Mouse (Mus musculus) liver, embryonic 14.5 days (tissue): ENCODE measurements around the gene Plekhm1. TPM values are rescaled to one million over a fixed set of nuclear protein-coding genes. Genes with fewer than 3 reads are reported as not detected.
A peak's percentile ranks its signal among the peaks of the same experiment; 100 is the strongest.

ENCODE experiments used
- ATAC-seq: fragments of 200-750 bp; cut with Nextera tagmentation; 2 replicates; pipeline ENCODE4 v1.8.0; 2017; ENCODE audit warnings: moderate number of reproducible peaks, mild to moderate bottlenecking, moderate library complexity; ENCODE audit not compliant: insufficient read depth
- DNase-seq, 3 experiments: peaks; one replicate each; pipeline ENCODE4 v3.0.0-alpha.2; 2012 to 2013; ENCODE audit warnings: low read depth in 3 of 3, low spot score in 3 of 3
- H3K27ac ChIP-seq: fragments of 300-500 bp; sonication (generic); 2 replicates; pipeline ENCODE4 v1.5.1; 2014; ENCODE audit warnings: moderate library complexity, mild to moderate bottlenecking, control low read depth, inconsistent platforms
- H3K27me3 ChIP-seq: fragments of 300-500 bp; sonication (generic); 2 replicates; pipeline ENCODE4 v1.6.1; 2014; ENCODE audit warnings: mild to moderate bottlenecking, low read length, moderate library complexity; ENCODE audit not compliant: control insufficient read depth, insufficient read depth
- H3K36me3 ChIP-seq: fragments of 300-500 bp; sonication (generic); replicated peaks from 2 replicates; pipeline ENCODE4 v1.6.1; 2014; ENCODE audit warnings: low read depth; ENCODE audit not compliant: control insufficient read depth, insufficient read depth
- H3K4me1 ChIP-seq, 2 experiments: fragments of 200-500 bp in 1 of 2; fragments of 300-500 bp in 1 of 2; sonication (generic) in 1 of 2; replicated peaks; 2 replicates each; pipeline ENCODE4 v1.6.1; 2012 to 2014; ENCODE audit warnings: antibody characterized with exemption in 1 of 2, inconsistent platforms in 1 of 2, low read length in 1 of 2; ENCODE audit not compliant: control insufficient read depth in 2 of 2, insufficient read depth in 2 of 2
- H3K4me2 ChIP-seq: fragments of 300-500 bp; sonication (generic); 2 replicates; pipeline ENCODE4 v1.6.1; 2014; ENCODE audit warnings: low read depth, mild to moderate bottlenecking, control low read depth, moderate library complexity
- H3K4me3 ChIP-seq, 2 experiments: fragments of 200-500 bp in 1 of 2; fragments of 300-500 bp in 1 of 2; sonication (generic) in 1 of 2; 2 replicates each; pipeline ENCODE4 v1.5.1; 2012 to 2014; ENCODE audit warnings: low read depth in 2 of 2, low read length in 2 of 2, mild to moderate bottlenecking in 2 of 2, control low read depth in 1 of 2, inconsistent platforms in 1 of 2, moderate library complexity in 1 of 2; ENCODE audit not compliant: insufficient read depth in 1 of 2
- H3K9ac ChIP-seq: fragments of 300-500 bp; sonication (generic); replicated peaks from 2 replicates; pipeline ENCODE4 v1.6.1; 2014; ENCODE audit warnings: mild to moderate bottlenecking, control low read depth, moderate library complexity
- H3K9me3 ChIP-seq: fragments of 300-500 bp; sonication (generic); 2 replicates; pipeline ENCODE4 v1.6.1; 2016; ENCODE audit warnings: low read length, mixed read lengths; ENCODE audit not compliant: control insufficient read depth
- CTCF ChIP-seq: IDR thresholded peaks from 2 replicates; pipeline ENCODE4 v1.5.1; 2016; ENCODE audit warnings: antibody characterized with exemption, low read depth, control low read depth
- EP300 ChIP-seq: IDR thresholded peaks from 2 replicates; pipeline ENCODE4 v1.6.1; 2016; ENCODE audit warnings: antibody characterized with exemption, low read depth
- WGBS: fragments of 180-500 bp; shearing (Covaris S2); extraction: QIAGEN DNeasy Blood & Tissue Kit; methylation state at CpG from one replicate; pipeline ENCODE4 v1.1.7; 2014; ENCODE audit not compliant: insufficient replicate concordance; 5-methylcytosine and 5-hydroxymethylcytosine counted together
- polyA plus RNA-seq, 2 experiments: library from polyadenylated mRNA; depleted of rRNA in 1 of 2; stranded (reverse) in 1 of 2; unstranded in 1 of 2; fragments of >200 nt; fragmentation: Nextera tagmentation in 1 of 2; extraction: Ambion mirVana in 1 of 2; gene quantifications; 2 replicates each; pipeline versions ENCODE4 v1.2.1 to v1.2.3; 2012 to 2014

Plekhm1 gene
- polyA plus RNA-seq, 2 experiments: 3.3 to 3.7 TPM

DNA sequence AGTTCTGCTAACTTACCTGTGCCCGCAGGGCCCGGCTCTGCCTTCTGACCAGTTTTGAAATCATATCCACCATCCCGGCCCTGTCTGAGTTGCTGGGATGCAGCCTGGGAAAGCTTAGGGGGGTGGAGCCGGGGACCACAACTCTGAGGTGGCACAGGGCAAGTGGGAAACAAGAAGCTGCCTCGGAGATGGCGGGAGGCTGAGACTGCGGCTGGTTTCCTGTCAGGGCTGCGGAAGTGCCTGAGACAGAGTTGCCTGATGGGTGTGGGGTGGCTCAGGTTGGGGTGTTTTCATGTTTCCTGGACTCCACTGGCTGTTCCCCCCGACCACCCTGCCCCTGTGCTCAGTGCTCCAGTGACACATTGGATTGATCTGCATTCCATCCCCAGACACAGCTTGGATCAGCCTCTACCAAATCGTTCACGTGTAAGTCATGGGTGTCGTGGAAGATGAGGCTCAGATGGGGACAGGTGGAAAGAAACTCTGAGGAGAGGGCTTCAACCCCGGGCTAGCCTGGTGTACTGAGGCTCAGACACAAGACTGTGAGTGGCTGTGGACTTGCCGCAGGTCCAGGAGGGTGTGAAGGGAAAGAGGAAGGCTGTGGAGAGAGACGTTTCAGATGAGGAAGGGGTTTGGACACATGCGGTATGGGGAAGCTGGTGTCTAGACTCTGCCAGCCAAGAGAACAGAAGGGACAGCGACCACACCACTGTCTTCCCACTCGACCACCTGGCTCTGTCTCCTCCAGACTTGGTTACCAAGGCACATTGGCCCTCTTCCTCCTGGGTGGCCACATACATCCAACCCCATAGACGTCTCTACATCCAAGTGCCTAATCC, 67.8 kb downstream of the Plekhm1 start:
- Histone ChIP-seq H3K4me2 (no peak overlapping the region), H3K27me3 (no peaks in the 10 kb centered on the region), H3K4me3 (no peak overlapping the region), H3K9ac (no peak overlapping the region), H3K36me3 (no peaks in the 10 kb centered on the region), H3K9me3 (no peaks in the 10 kb centered on the region; the same call in 1 of the 2 replicates), H3K4me1 (peaks cover 0 to 8% of the 10 kb centered on the region in 2 experiments; a peak in 3 of 4 replicates), H3K27ac (no peak overlapping the region)
- WGBS: 24% methylated on average over 19 of the region's 19 CpGs
- peak; percentile 27; the same call in 1 of the 2 replicates for ATAC-seq
- no peak for DNase-seq
- TF ChIP-seq EP300 (no peak), CTCF (no peak)

DNA sequence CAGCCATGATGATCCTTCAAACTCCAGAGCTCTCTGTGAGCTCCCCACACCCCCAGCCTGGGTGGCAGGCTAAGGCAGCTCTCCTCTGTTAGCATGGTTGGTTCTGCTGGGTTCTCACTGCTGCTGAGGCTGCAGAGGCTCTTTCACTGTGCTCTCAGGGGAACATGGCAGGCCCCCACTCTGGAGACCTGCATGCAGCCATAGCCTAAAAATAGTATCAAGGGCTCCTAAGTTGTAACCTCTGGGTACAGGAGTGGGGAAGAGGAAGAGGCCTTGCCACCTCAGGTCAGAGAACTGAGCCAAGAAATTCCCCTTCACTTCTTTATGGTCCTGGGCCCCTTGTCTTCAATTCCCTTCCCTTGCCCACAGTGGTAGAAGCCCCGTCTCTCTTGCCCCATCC, 68.6 kb downstream of the Plekhm1 start:
- no peaks in the 10 kb centered on the region for H3K36me3 ChIP-seq
- H3K9ac ChIP-seq: no peak overlapping the region
- ATAC-seq (no peak), DNase-seq (no peak)
- no peaks in the 10 kb centered on the region for H3K27me3 ChIP-seq
- H3K4me2 ChIP-seq: peak overlapping the region; percentile 1; the same call in 1 of the 2 replicates
- TF ChIP-seq EP300: no peak
- no peak for TF ChIP-seq CTCF
- H3K27ac ChIP-seq: no peak overlapping the region
- H3K4me1 ChIP-seq: peaks cover 0 to 8% of the 10 kb centered on the region in 2 experiments; a peak in 3 of 4 replicates
- WGBS: 50% methylated on average over 1 of the region's 1 CpGs
- H3K4me3 ChIP-seq: no peak overlapping the region
- no peaks in the 10 kb centered on the region for H3K9me3 ChIP-seq

DNA sequence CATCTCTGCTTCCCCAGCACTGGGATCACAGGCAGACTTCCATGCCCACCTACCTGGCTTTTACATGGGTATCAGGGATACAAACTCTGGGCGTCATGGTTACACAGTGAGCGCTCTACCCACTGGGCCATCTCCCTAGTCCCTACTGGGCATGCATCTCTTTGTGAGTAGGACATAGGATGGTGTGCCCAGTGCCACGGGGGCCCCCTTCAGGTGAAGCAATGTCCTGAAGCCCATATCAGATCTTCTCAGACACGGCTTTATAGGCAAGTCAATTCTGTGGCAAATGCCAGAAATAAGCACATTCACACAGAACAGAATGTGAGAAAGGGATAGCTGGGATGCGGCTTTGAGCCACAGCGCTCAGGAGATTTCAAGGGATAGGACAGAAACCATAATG, 69.4 kb downstream of the Plekhm1 start:
- TF ChIP-seq CTCF: no peak; the same call in 1 of the 2 replicates
- TF ChIP-seq EP300: no peak
- Histone ChIP-seq H3K9ac (no peak overlapping the region), H3K36me3 (no peaks in the 10 kb centered on the region), H3K27me3 (no peaks in the 10 kb centered on the region), H3K9me3 (no peaks in the 10 kb centered on the region), H3K4me3 (no peak overlapping the region), H3K4me2 (no peak overlapping the region), H3K4me1 (peaks cover 0 to 8% of the 10 kb centered on the region in 2 experiments; a peak in 3 of 4 replicates), H3K27ac (no peak overlapping the region)
- 56% methylated on average over 6 of the region's 6 CpGs for WGBS
- ATAC-seq (no peak), DNase-seq (no peak)

DNA sequence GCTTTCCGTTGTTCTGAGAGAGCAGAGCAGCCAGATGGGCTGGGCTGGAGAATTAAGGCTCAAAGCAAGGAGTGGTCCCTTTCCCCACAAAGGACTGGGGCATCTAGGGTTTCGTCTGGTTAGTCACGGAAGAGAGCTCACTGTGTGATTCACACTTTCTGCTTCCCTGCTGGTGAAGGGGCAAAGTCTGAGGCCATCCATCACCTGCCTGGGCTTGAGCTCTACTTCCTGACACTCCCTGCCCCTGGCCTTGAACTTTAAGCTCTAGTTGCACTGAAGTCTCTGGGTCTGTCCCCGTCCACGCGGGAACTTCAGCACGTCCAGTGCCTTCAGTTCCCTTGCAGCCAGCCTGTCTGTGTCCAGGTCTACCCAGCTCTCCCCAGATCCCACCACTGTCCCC, 71.8 kb downstream of the Plekhm1 start:
- ATAC-seq (no peak), DNase-seq (no peak)
- no peak overlapping the region for H3K27ac ChIP-seq
- no peaks in the 10 kb centered on the region for H3K9me3 ChIP-seq
- TF ChIP-seq EP300: no peak
- TF ChIP-seq CTCF: no peak
- H3K9ac ChIP-seq: no peak overlapping the region
- peaks cover 0 to 1% of the 10 kb centered on the region in 2 experiments; a peak in 1 of 4 replicates for H3K4me1 ChIP-seq
- H3K4me3 ChIP-seq: no peak overlapping the region
- no peaks in the 10 kb centered on the region for H3K36me3 ChIP-seq
- no peaks in the 10 kb centered on the region for H3K27me3 ChIP-seq
- H3K4me2 ChIP-seq: no peak overlapping the region
- whole genome bisulfite sequencing: 46% methylated on average over 7 of the region's 7 CpGs

- H3K27ac ChIP-seq: no peak overlapping the region
- H3K4me3 ChIP-seq: no peak overlapping the region
- TF ChIP-seq CTCF: no peak
- TF ChIP-seq EP300: no peak
- no peaks in the 10 kb centered on the region for H3K27me3 ChIP-seq
- DNase-seq (no peak), ATAC-seq (no peak)
- 71% methylated on average over 19 of the region's 19 CpGs for WGBS
- H3K9me3 ChIP-seq: no peaks in the 10 kb centered on the region
- no peaks in the 10 kb centered on the region for H3K36me3 ChIP-seq
- no peak overlapping the region for H3K9ac ChIP-seq
- peak overlapping the region; percentile 35 for H3K4me2 ChIP-seq
- no peaks in the 10 kb centered on the region for H3K4me1 ChIP-seq
Observed at GRCm38 (mm10) chr11:103340130-103340529, 72.4 kb downstream of the Plekhm1 start.
